Mouse (Mus musculus) embryonic facial prominence, embryonic 13.5 days (tissue): ENCODE results near the gene Extl1. TPM values are rescaled to one million over a fixed set of nuclear protein-coding genes. Genes with fewer than 3 reads are reported as not detected.
A peak's percentile ranks its signal among the peaks of the same experiment; 100 is the strongest.

ENCODE experiments used
- ATAC-seq: fragments of 200-750 bp; cut with Nextera tagmentation; 2 replicates; pipeline ENCODE4 v1.8.0; 2017; ENCODE audit warnings: low read depth; ENCODE audit not compliant: insufficient number of reproducible peaks, insufficient read depth, low FRiP score, low TSS enrichment
- H3K27ac ChIP-seq: fragments of 300-500 bp; sonication (generic); 2 replicates; pipeline ENCODE4 v1.5.1; 2015; ENCODE audit warnings: moderate library complexity, mild to moderate bottlenecking, inconsistent platforms
- H3K27me3 ChIP-seq: fragments of 300-500 bp; sonication (generic); 2 replicates; pipeline ENCODE4 v1.6.1; 2015; ENCODE audit warnings: mild to moderate bottlenecking, inconsistent platforms
- H3K36me3 ChIP-seq: fragments of 300-500 bp; sonication (generic); 2 replicates; pipeline ENCODE4 v1.6.1; 2015; ENCODE audit warnings: mild to moderate bottlenecking, inconsistent platforms
- H3K4me1 ChIP-seq: fragments of 300-500 bp; sonication (generic); 2 replicates; pipeline ENCODE4 v1.6.1; 2015; ENCODE audit warnings: inconsistent platforms
- H3K4me2 ChIP-seq: fragments of 300-500 bp; sonication (generic); 2 replicates; pipeline ENCODE4 v1.6.1; 2015; ENCODE audit warnings: moderate library complexity, mild to moderate bottlenecking, inconsistent platforms
- H3K4me3 ChIP-seq: fragments of 300-500 bp; sonication (generic); 2 replicates; pipeline ENCODE4 v1.5.1; 2015; ENCODE audit warnings: mild to moderate bottlenecking, inconsistent platforms
- H3K9ac ChIP-seq: fragments of 300-500 bp; sonication (generic); 2 replicates; pipeline ENCODE4 v1.6.1; 2015; ENCODE audit warnings: mild to moderate bottlenecking, inconsistent platforms
- H3K9me3 ChIP-seq: fragments of 300-500 bp; sonication (generic); 2 replicates; pipeline ENCODE4 v1.6.1; 2016; ENCODE audit warnings: inconsistent platforms
- WGBS: fragments of 180-500 bp; shearing (Covaris S2); methylation state at CpG from one replicate; pipeline ENCODE4 v1.1.7; 2015; ENCODE audit warnings: mixed read lengths; 5-methylcytosine and 5-hydroxymethylcytosine counted together
- polyA plus RNA-seq: library from polyadenylated mRNA; unstranded; fragments of >200 nt; fragmentation: Nextera tagmentation; extraction: Ambion mirVana; gene quantifications from 2 replicates; pipeline ENCODE4 v1.2.1, GENCODE M21; 2015

Extl1 gene
- polyA plus RNA-seq, 1 experiment from 2014 or later, result 4.5 TPM

GRCm38 (mm10) chr4:134361215-134361614 lies 22.4 kb downstream of the Extl1 start:
- Histone ChIP-seq H3K27ac (no peak overlapping the region), H3K4me2 (no peak overlapping the region), H3K4me1 (peaks cover 46% of the 10 kb centered on the region), H3K9me3 (no peaks in the 10 kb centered on the region), H3K27me3 (peaks cover 12% of the 10 kb centered on the region), H3K4me3 (no peak overlapping the region), H3K36me3 (no peaks in the 10 kb centered on the region), H3K9ac (no peak overlapping the region)
- no peak for ATAC-seq
- WGBS, result 33% methylated on average over 5 of the region's 5 CpGs

- H3K4me1 ChIP-seq, result peaks cover 39% of the 10 kb centered on the region
- H3K4me3 ChIP-seq, result no peak overlapping the region
- no peak overlapping the region for H3K4me2 ChIP-seq
- ATAC-seq, result no peak
- H3K9me3 ChIP-seq, result no peaks in the 10 kb centered on the region
- H3K27ac ChIP-seq, result no peak overlapping the region
- WGBS, result 85% methylated on average over 6 of the region's 6 CpGs
- H3K9ac ChIP-seq, result no peak overlapping the region
- no peaks in the 10 kb centered on the region for H3K36me3 ChIP-seq
- peaks cover 12% of the 10 kb centered on the region for H3K27me3 ChIP-seq
Measured at GRCm38 (mm10) chr4:134359649-134360048, 24.0 kb downstream of the Extl1 start.

- peaks cover 12% of the 10 kb centered on the region for H3K27me3 ChIP-seq
- no peak for ATAC-seq
- WGBS, result 44% methylated on average over 17 of the region's 17 CpGs
- H3K27ac ChIP-seq, result no peak overlapping the region
- peak overlapping the region; percentile 37 for H3K4me2 ChIP-seq
- no peaks in the 10 kb centered on the region for H3K9me3 ChIP-seq
- H3K9ac ChIP-seq, result no peak overlapping the region
- H3K4me3 ChIP-seq, result no peak overlapping the region
- H3K36me3 ChIP-seq, result no peaks in the 10 kb centered on the region
- peaks cover 32% of the 10 kb centered on the region for H3K4me1 ChIP-seq
Measured at GRCm38 (mm10) chr4:134357461-134357771, 26.2 kb downstream of the Extl1 start.

GRCm38 (mm10) chr4:134356591-134357460 lies 26.8 kb downstream of the Extl1 start:
- Histone ChIP-seq H3K4me2 (peak overlapping the region; percentile 37), H3K9ac (0 out of 2 replicates have a peak overlapping the region, but pooled peaks have one; percentile 1), H3K4me3 (no peak overlapping the region), H3K36me3 (no peaks in the 10 kb centered on the region), H3K27me3 (peaks cover 12% of the 10 kb centered on the region), H3K27ac (no peak overlapping the region), H3K4me1 (peaks cover 32% of the 10 kb centered on the region), H3K9me3 (no peaks in the 10 kb centered on the region)
- WGBS, result 24% methylated on average over 22 of the region's 22 CpGs
- ATAC-seq, result no peak

GRCm38 (mm10) chr4:134355841-134356452 lies 27.7 kb downstream of the Extl1 start:
- Histone ChIP-seq H3K9me3 (no peaks in the 10 kb centered on the region), H3K27me3 (peaks cover 12% of the 10 kb centered on the region), H3K27ac (no peak overlapping the region), H3K4me1 (peaks cover 31% of the 10 kb centered on the region), H3K4me3 (no peak overlapping the region), H3K36me3 (no peaks in the 10 kb centered on the region), H3K4me2 (no peak overlapping the region), H3K9ac (no peak overlapping the region)
- WGBS, result 52% methylated on average over 16 of the region's 16 CpGs
- no peak for ATAC-seq

- Histone ChIP-seq H3K4me1 (peaks cover 31% of the 10 kb centered on the region), H3K27ac (no peak overlapping the region), H3K4me2 (no peak overlapping the region), H3K9me3 (no peaks in the 10 kb centered on the region), H3K9ac (no peak overlapping the region), H3K27me3 (peaks cover 12% of the 10 kb centered on the region), H3K36me3 (no peaks in the 10 kb centered on the region), H3K4me3 (no peak overlapping the region)
- WGBS, result 60% methylated on average over 5 of the region's 5 CpGs
- ATAC-seq, result no peak
Measured at GRCm38 (mm10) chr4:134353527-134354409, 29.9 kb downstream of the Extl1 start.

GRCm38 (mm10) chr4:134352929-134353328 lies 30.7 kb downstream of the Extl1 start:
- no peaks in the 10 kb centered on the region for H3K36me3 ChIP-seq
- H3K4me3 ChIP-seq, result no peak overlapping the region
- no peak for ATAC-seq
- H3K4me2 ChIP-seq, result no peak overlapping the region
- H3K27me3 ChIP-seq, result peaks cover 10% of the 10 kb centered on the region
- no peak overlapping the region for H3K9ac ChIP-seq
- 74% methylated on average over 7 of the region's 7 CpGs for WGBS
- H3K4me1 ChIP-seq, result peaks cover 31% of the 10 kb centered on the region
- H3K27ac ChIP-seq, result no peak overlapping the region
- H3K9me3 ChIP-seq, result no peaks in the 10 kb centered on the region

- Histone ChIP-seq H3K4me1 (peaks cover 27% of the 10 kb centered on the region), H3K36me3 (no peaks in the 10 kb centered on the region), H3K4me2 (no peak overlapping the region), H3K9me3 (no peaks in the 10 kb centered on the region), H3K4me3 (no peak overlapping the region), H3K9ac (no peak overlapping the region), H3K27me3 (peaks cover 4% of the 10 kb centered on the region), H3K27ac (no peak overlapping the region)
- WGBS, result 63% methylated on average over 12 of the region's 12 CpGs
- ATAC-seq, result no peak
Measured at GRCm38 (mm10) chr4:134352261-134352707, 31.4 kb downstream of the Extl1 start.

GRCm38 (mm10) chr4:134351329-134352260 lies 32.1 kb downstream of the Extl1 start:
- Histone ChIP-seq H3K9ac (no peak overlapping the region), H3K27me3 (peaks cover 4% of the 10 kb centered on the region; the same call in 1 of the 2 replicates), H3K36me3 (no peaks in the 10 kb centered on the region), H3K4me2 (no peak overlapping the region), H3K27ac (no peak overlapping the region), H3K4me3 (no peak overlapping the region), H3K9me3 (no peaks in the 10 kb centered on the region), H3K4me1 (peaks cover 22% of the 10 kb centered on the region)
- ATAC-seq, result no peak
- WGBS, result 36% methylated on average over 18 of the region's 18 CpGs

GRCm38 (mm10) chr4:134350641-134351040 lies 33.0 kb downstream of the Extl1 start:
- no peaks in the 10 kb centered on the region for H3K9me3 ChIP-seq
- peaks cover 14% of the 10 kb centered on the region for H3K4me1 ChIP-seq
- no peak overlapping the region for H3K27ac ChIP-seq
- no peak overlapping the region for H3K4me3 ChIP-seq
- H3K27me3 ChIP-seq, result peaks cover 14% of the 10 kb centered on the region
- ATAC-seq, result no peak
- H3K9ac ChIP-seq, result no peak overlapping the region
- 88% methylated on average over 6 of the region's 6 CpGs for WGBS
- no peak overlapping the region for H3K4me2 ChIP-seq
- no peaks in the 10 kb centered on the region for H3K36me3 ChIP-seq
